Mouse (Mus musculus): ENCODE results near the gene Cadm4.
"Not testable (repeated sequence)": the region's sequence is repeated elsewhere in the genome, so short reads cannot be mapped to it uniquely, and the experiment has no call there.

The Cadm4 gene

DNA sequence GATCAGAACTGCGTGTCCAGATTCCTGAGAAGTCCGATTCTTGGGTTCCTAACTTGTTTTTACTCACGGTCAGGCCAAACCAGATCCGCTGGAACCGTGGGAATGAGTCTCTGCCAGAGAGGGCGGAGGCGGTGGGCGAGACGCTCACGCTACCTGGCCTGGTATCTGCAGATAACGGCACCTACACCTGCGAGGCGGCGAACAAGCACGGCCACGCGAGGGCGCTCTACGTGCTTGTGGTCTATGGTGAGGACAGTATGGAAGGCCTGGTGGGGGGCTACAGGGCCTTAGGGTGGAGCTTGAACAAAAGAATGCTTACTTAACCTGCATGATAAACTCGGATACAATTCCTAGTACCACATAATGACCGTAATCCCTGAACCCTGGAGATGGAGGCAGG lies 19.7 kb downstream of the Cadm4 start:
- peak in 1 of 2 experiments; percentile 40 for DNase-seq (ENCODE audit: low spot score in 2 of 2)

DNA sequence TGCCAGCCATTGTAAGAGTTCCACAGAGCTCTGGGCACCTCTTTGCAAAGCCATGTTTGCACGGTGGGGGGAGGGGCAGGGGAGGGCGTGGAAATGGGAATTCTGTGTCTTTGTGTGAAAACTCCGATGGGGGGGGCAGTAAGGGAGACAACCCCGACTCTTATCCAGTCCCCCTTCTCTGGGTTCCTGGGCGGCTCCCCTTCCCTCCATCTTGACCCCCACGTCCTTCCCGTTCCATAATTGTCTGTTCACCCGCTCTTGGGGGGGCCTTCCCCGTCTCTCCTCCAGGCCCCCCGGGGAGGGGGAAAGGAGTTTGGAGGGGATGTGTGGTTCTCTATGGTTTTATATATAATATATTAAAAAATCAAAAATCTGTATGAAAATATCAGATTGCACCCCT lies 22.2 kb downstream of the Cadm4 start:
- no peak for DNase-seq (ENCODE audit: low spot score in 2 of 2)

DNA sequence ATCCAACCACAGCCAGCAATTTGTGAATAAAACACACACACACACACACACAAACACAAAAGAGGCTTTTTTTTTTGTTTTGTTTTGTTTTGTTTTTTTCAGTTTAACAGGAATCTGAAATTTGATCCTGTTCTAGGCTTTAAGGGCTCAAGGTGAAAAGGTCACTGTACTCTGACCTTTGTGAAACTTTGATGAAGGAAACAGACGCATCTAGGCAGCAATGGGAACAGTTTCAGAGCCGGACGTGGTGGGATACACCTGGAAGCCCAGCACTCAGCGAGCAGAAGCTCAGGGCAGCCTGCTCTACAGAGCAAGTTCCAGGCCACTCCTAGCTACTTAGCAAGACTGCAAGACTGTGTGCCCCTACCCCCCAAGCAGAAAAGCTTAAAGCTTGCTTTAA lies 23.0 kb downstream of the Cadm4 start:
- DNase-seq (ENCODE audit: low spot score in 2 of 2), result no peak

DNA sequence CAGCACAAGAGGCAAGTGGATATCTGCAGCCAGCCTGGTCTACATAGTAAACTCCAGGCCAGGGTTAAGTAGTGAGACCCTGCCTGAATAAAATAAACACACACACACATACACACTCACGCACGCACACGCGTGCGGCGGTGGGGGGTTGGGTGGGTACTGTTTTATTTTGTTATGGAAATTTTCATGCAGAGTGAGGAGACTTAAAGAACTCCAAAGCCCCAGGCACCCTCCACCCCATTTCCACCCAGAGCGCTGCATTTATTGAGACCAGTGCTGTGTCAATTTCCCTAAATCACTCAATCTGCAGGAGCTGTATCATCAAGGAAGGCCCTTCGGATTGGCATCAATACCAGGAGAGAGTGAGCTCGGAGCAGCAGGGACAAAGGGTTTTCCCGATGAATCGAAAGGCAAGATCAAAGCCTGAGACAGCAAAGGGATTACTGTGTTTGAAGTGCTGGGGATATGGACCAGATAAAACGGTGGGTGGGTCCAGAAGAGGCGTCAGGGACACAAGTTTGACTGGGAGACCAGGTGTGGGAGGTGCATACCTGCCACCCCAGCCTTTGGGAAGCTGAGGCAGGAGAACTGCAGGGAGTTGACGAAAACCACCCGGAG lies 23.7 kb downstream of the Cadm4 start:
- no peak for DNase-seq (ENCODE audit: low spot score in 2 of 2)

DNA sequence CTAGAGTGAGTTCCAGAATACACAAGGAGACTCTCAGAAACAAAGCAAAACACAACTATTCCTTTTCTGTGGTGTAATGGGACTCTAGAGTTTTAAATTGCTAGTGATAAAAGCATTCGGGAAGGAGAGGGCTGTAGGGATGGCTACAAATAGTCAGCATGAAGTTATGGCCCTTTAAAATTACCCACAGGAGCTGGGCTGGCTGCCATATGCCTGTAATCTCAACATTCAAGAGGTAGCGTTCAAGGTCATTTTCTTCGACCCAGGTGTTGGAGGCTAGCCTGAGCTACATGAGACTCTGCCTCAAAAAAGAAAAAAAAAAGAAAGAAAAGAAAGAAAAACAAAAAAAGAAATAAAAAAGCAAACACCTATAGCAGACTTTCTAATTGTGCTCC lies 24.2 kb downstream of the Cadm4 start:
- no peak for DNase-seq (ENCODE audit: low spot score in 2 of 2)

DNA sequence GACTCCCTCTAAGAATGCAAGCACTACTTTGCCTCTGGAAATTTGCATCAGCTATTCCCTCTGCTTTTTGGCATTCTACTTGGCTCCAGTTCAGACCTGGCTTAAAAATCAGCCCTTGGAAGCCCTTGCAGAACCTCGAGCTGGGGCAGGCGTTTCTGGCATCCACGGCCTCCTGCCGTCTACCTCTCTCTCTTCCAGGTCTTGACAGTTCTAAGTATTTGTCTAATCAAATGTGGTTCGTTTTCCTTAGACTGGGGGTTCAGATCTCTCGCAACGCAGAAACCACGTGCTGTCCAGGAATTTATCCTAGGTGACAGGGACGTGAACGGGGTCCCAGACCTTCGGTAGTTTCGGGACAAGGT lies 24.6 kb downstream of the Cadm4 start:
- DNase-seq (ENCODE audit: low spot score in 2 of 2), result no peak

DNA sequence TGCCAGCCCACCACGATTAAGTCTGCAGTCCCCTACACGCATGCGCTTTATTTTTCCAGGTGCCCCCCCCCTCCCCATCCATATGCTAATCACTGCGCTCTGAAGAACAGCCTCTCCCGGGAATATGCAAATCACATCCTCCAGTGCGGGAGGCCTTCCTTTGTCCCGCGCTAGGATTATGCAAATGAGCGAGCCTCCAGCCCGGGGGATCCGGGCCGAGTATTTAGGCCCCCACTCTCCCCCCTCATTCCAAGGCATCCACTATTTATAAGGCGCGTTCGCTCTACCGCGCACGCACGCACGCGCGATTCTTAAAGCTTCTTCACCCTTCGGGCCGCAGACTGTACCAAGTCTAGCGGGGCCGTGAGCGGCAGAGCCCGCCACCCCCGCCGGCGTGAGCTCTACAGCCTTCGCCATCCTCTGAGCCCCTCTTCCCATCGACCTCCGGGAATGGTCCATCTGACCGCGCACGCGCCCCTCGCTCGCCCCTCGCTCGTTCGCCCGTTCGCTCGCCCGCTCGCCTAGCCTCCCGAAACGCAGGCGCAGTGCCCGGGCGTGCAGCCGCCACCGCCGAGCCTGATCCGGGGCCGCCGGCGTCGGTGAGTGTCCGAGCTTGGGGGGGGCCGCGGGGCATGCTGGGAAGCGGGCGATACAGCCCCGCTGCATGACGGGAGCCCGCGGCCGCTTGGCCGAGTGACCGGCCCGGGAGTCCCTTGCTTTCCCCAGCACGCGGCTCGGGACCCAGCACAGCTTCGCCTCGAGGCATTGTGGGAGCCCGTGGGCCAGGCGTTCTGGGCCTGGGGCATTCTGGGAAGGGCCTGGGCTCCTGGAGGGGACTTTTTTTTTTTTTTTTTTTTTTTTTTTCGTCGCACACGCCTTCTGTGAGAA lies 25.3 kb downstream of the Cadm4 start, which contains the start of gene Zfp428:
TSS of gene Zfp428 (plus strand) at position 169 of the 888 bp plus-strand sequence.
- peak; percentile 69 to 72 for DNase-seq (ENCODE audit: low spot score in 2 of 2)

DNA sequence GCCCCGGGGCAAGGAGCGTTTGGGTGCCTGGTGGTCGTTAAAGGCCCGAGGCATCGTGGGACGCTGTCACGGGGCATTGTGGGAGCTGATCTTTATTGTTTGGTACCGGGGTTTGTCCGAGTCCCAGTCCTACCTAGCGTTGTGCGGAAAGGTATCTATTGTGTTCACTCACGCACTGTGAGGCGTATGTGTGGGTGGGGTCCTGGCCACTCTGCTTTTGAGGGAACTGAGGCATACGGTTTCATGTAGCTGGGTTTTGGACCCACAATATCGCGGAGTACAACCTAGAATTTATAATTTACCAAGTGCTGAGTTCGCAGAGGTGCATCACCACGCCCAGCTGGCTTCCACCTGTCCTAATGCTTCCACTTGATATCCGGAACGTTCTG lies 25.9 kb downstream of the Cadm4 start:
- DNase-seq (ENCODE audit: low spot score in 2 of 2), result no peak

DNA sequence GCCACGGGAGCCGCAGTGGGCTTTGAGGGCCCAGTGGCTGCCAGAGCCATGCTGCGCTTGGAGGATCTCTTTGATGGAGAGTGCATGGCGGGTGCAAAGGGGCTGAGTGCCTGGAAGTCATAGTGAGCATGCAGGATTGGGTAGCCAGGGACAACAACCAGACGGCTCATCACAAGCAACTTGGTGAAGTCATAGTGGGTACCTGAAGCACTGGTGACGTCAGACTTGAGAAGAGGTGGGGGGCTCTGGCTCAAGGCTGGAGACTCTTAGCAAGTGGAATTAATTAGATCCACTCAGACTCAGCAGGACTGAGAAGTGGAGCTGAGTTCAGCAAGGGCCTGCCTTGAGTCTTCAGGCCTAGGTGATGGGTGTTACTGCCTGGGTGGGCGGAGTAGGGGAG lies 30.5 kb downstream of the Cadm4 start, which contains the start of gene AC161166.1:
TSS of gene AC161166.1 (minus strand) at position 101 of the 400 bp plus-strand sequence.
- DNase-seq (ENCODE audit: low spot score in 2 of 2), result no peak

DNA sequence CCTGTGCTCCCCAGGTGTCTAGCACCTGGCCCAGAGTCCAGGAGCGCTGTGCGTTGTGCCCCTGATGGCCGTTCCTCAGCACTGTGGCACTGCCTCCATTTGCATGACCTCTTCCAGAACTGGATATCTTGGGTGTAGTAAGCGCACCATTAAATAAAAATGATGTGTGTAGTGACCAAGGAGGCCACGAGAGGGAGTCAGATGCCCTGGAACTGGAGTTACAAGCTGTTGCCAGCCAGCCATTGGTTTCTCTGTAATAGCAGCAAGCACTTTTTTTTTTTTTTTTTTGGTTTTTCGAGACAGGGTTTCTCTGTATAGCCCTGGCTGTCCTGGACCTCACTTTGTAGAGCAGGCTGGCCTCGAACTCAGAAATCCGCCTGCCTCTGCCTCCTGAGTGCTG lies 34.5 kb downstream of the Cadm4 start:
- DNase-seq (ENCODE audit: low spot score in 2 of 2), result not testable (repeated sequence)

DNA sequence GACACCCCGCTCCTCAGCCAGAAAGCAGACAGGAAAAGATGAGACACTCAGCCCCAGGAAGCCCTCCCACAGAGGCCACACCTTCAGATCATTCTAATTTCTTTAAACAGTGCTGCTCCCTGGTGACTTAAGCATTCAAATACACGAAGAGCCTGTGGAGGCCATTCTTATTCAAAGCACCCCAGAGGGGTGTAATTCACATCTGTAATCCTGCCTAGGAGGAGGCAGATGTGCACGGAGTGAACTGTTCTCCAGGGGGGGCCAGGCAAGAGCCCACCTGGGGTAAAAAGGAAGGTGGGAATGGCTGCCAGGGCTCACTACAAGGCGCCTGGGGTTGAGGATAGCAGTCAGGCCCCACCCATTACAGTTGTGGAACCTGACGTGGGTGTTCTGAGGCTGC lies 35.3 kb downstream of the Cadm4 start:
- DNase-seq (ENCODE audit: low spot score in 2 of 2), result no peak

DNA sequence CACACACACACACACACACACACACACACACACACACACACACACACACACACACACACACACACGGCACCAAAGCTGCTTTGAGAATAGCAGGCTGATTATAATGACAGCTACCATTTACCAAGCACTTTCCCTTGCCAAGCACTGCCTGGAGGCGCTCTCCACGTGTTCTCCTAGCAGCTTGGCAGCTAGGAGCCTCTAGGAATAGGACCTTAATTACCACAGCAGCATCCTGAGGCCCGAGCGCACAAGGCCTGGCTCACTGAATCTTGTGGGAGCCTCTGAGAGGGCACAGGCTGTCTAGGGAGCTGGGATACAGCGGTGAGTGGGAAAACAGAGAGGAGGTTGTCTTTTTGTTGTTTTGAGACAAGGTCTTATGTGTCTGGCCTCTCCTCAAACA lies 35.8 kb downstream of the Cadm4 start:
- no peak for DNase-seq (ENCODE audit: low spot score in 2 of 2)

DNA sequence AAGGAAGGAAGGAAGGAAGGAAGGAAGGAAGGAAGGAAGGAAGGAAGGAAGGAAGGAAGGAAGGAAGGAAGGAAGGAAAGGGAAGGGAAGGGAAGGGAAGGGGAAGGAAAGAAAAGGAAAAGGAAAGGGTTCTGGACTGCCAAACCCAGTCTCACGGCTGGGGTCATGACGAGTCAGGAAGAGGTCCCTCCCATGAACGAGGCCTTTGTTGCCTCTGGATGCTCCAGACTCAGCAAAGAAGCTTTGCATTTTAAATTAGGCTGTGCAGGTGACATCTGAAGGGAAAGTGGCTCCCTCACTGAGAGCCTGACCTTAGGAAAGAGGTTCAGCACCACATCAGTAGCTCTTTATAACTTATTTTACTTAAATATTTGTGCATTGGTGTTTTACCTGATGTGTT lies 37.3 kb downstream of the Cadm4 start:
- no peak for DNase-seq (ENCODE audit: low spot score in 2 of 2)

DNA sequence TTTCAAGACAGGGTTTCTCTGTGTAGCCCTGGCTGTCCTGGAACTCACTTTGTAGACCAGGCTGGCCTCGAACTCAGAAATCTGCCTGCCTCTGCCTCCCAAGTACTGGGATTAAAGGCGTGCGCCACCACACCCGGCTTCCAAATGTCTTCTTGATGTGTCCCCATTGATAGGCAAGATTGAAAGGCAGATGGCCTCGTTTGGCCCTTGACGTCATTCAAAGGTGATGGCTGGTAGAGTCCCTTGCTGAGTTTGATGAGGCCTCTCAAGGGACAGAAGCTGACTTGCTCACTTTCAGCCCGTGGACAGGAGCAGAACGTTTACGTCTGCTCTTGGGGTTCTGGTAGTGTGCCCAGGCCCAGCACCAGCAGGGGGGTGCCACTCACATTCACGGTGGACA lies 38.2 kb downstream of the Cadm4 start:
- not testable (repeated sequence) for DNase-seq (ENCODE audit: low spot score in 2 of 2)

DNA sequence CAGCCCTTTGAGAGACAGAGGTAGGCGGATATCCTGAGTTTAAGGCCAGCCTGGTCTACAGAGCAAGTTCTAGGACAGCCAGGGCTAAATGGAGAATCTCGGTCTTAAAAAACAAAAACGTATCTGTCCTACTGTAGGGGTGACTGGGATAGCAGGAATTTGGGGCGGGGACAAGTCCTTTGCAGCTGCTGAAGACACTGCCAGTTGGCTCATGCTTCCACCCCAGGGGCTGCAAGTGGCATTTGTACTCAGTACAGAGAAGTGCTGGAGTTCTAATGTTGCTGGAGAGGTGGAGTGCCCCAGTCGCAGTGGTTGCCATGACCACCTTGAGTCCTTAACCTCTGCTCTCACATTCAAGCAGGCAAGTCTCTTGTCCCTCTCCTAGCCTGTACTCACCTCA lies 41.0 kb downstream of the Cadm4 start:
- no peak for DNase-seq (ENCODE audit: low spot score in 2 of 2)

DNA sequence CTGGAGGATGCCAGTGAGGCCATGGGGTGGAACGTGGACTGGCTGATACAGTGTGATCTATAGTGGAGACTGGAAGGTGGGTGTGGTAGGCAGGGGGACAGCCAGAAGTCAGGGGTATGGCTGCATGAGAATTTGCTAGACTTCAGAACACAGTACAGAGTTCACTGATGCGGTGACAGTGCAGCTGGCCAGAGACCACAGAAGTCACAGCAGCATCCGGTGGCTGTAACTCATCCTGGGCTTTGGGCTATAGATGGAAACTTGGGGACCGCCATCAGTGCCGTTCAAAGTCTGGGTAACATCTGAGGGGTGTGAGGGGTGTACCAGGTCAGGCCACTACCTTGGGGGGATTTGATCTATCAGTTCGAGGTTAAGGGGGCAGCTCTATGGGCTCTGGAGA lies 41.9 kb downstream of the Cadm4 start:
- no peak for DNase-seq (ENCODE audit: low spot score in 2 of 2)

DNA sequence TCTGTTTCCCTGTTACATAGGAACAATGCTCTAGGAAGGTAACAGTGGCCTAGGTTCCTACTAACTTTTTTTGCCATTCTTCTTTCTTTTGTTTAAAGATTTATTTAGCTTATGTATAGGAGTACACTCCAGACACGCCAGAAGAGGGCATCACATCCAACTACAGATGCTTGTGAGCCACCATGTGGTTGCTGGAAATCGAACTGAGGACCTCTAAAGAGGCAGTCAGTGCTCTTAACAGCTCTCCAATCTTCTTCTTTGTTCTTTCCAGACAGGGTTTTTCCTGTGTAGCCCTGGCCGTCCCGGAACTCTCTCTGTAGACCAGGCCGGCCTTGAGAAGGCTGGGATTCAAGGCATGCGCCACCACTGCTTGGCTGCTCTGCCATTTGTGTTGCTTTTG lies 43.2 kb downstream of the Cadm4 start:
- no peak for DNase-seq (ENCODE audit: low spot score in 2 of 2)

DNA sequence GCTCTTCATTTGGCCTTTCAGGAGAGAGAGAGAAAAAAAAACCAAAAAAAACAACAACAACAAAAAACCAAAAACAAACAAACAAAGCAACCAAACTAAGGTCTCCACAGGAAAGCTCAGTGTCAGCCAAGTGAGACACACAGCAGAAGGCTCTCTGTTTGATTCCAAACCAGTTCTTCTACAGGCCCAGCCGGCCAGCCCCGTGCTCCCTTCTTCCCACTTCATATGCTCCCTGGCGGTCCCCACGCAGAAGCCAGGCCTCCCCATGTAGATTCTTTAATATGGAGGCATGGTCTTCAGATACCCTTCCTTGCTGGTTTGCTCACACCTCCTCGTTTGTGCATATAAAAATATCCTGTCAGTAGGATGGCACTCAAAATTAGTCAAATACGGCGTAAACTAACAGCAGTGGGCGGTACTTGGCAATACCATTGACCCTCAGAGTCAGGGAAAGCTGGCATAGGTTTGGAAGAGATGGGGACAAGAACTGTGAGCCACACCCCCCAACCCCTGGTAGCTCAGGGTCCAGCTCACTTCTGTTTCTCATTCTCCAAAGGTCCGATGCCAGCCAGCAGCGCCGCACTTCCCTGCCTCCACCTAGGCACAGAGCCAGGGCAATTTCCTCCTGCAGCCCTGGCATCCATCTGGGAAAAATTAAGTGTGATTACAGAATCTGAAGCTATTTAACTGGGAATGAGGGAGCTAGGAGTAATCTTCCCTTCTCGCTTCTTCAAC lies 44.0 kb downstream of the Cadm4 start:
- no peak for DNase-seq (ENCODE audit: low spot score in 2 of 2)

DNA sequence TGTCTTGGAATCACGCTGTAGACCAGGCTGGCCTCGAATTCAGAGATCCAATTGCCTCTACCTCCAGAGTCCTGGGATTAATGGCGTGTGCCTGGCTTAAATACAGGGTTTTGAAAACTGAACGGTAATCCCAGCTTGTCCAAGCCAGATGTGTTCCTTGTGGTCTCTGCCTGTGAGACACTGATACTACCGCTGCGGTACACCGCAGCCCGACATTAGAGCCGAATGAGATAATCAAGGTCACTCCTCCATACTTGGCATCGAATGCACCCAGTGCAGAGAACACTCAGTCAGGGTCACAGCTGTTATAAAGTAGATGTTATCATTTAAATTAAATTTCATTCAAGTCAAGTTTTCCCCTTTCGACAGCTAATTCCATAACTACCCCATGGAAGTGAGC lies 47.0 kb downstream of the Cadm4 start:
- no peak for DNase-seq (ENCODE audit: low spot score in 2 of 2)

DNA sequence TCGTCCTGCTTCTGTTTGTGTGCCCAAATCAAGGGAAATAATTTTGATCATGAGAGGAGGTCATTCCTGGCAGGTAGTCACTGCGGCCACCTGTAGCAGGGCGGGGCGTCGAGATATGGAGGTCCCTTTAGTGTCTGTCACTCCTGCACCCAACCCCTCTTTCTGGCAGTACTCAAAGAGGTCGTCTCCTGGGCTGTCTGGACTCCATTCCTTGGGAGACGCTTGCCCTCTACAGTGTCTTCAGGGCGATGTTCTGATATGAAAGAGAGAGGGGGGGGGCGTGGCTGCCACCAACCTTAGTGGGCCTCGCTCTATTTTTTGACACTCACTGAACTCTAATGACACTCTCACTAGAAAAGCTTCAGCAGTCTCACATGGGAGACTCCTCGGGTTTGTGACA lies 47.8 kb downstream of the Cadm4 start:
- no peak for DNase-seq (ENCODE audit: low spot score in 2 of 2)

DNA sequence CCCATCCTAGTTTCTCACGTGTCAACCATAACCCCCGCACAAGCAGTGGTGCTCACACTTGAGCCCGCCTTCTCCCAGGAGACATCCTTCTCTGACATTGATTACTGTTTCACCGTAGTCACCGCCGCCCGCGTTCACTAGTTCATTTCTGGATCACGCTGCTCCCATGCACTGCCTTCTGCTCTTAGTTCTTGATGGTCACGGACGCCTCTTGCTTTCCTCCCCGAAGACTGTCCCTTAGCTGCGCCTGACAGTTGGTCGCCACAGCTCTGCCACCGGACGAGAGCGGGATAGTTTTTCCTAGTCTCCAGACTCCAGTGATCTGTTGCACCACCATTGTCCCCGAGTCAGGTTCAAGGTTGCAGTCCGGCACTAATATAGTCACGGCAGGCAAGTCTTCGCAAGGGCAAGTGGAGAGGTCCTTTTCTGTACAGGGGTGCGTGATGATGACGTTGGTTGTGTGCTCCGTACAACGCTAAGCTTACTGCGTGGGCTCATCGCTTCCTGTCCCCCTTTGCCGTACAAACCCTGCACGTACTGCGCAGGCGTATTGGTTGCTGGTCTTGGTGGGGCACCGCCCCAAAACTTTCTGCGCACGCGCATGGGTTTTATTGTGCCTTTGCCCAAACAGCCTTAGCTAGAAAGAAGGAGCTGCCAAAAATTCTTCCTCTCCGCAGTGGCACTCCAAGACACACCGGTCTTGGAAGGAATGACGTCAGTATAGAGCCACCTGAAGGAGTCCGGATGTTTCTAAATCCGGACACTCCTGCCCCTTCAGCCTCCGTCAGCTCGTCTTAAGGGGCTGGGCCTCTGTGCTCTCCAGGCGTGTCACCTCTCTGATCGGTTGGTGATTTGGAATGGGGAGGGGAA lies 48.5 kb downstream of the Cadm4 start, which contains the start of gene Irgq:
TSS of gene Irgq (plus strand) at position 628 of the 870 bp plus-strand sequence.
- peak; percentile 98 to 99 for DNase-seq (ENCODE audit: low spot score in 2 of 2)
